Mouse (Mus musculus) embryonic fibroblast, embryonic 13.5 days (primary cell): ENCODE measurements around the gene Wwox.

ENCODE experiments used
- CTCF ChIP-seq: IDR thresholded peaks from 2 replicates; pipeline ENCODE4 v1.5.1; 2011; ENCODE audit warnings: mild to moderate bottlenecking, control low read depth, low read length, moderate library complexity, borderline replicate concordance; ENCODE audit not compliant: insufficient read depth
- POLR2A ChIP-seq: IDR thresholded peaks from 2 replicates; pipeline ENCODE4 v1.6.1; 2011; ENCODE audit warnings: low read depth, mild to moderate bottlenecking, control low read depth, low read length, moderate library complexity

DNA sequence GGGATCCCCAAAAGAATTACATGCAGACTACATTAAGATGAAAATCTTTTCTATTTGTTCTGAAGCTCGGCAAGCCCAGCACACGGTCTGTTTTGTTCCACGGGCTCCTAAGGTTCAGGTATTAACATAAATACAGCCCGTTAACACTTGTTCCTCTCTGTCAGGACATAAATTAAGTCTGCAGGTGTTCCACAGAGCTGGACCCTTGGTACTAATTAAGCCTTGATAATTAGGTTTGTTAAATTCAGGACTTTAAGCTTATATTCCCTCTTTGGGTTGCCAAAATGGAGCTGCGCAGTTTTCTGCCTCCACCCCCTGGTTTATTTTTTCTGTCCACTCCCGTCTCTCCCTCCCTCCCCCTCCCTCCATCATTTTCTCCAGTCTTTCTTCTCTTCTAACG is 638.8 kb downstream of the Wwox start:
- no peak for TF ChIP-seq CTCF
- no peak for TF ChIP-seq POLR2A
